Mouse (Mus musculus) liver, embryonic 11.5 days (tissue): ENCODE measurements around the gene Icmt. TPM values are rescaled to one million over a fixed set of nuclear protein-coding genes. Genes with fewer than 3 reads are reported as not detected.

Experiments used
- ATAC-seq: fragments of 200-750 bp; cut with Nextera tagmentation; replicated peaks from 2 replicates; pipeline ENCODE4 v1.8.0; 2017; ENCODE audit warnings: moderate number of reproducible peaks, mild to moderate bottlenecking, moderate TSS enrichment, moderate library complexity; ENCODE audit not compliant: low FRiP score
- DNase-seq: peaks from one replicate; pipeline ENCODE4 v3.0.0-alpha.2; 2017; ENCODE audit warnings: low spot score
- H3K27ac ChIP-seq: fragments of 300-500 bp; sonication (generic); 2 replicates; pipeline ENCODE4 v1.5.1; 2014; ENCODE audit warnings: mild to moderate bottlenecking, low read depth, low read length, control low read depth
- H3K27me3 ChIP-seq: fragments of 300-500 bp; sonication (generic); replicated peaks from 2 replicates; pipeline ENCODE4 v1.6.1; 2014; ENCODE audit warnings: low read length, mixed read lengths; ENCODE audit not compliant: control insufficient read depth, insufficient read depth
- H3K36me3 ChIP-seq: fragments of 300-500 bp; sonication (generic); 2 replicates; pipeline ENCODE4 v1.6.1; 2014; ENCODE audit warnings: mild to moderate bottlenecking, low read length, moderate library complexity, mixed read lengths; ENCODE audit not compliant: control insufficient read depth, insufficient read depth
- H3K4me1 ChIP-seq: fragments of 300-500 bp; sonication (generic); replicated peaks from 2 replicates; pipeline ENCODE4 v1.6.1; 2014; ENCODE audit warnings: low read length, mixed read lengths; ENCODE audit not compliant: control insufficient read depth, insufficient read depth
- H3K4me2 ChIP-seq: fragments of 300-500 bp; sonication (generic); 2 replicates; pipeline ENCODE4 v1.6.1; 2014; ENCODE audit warnings: mild to moderate bottlenecking, control low read depth, moderate library complexity
- H3K4me3 ChIP-seq: fragments of 300-500 bp; sonication (generic); 2 replicates; pipeline ENCODE4 v1.5.1; 2014; ENCODE audit warnings: low read depth, low read length, control low read depth
- H3K9ac ChIP-seq: fragments of 300-500 bp; sonication (generic); 2 replicates; pipeline ENCODE4 v1.6.1; 2014; ENCODE audit warnings: low read depth, low read length, control low read depth
- H3K9me3 ChIP-seq: fragments of 300-500 bp; sonication (generic); 2 replicates; pipeline ENCODE4 v1.6.1; 2016; ENCODE audit warnings: low read length, inconsistent platforms, mixed read lengths; ENCODE audit not compliant: control insufficient read depth
- WGBS: fragments of 180-500 bp; shearing (Covaris S2); extraction: QIAGEN DNeasy Blood & Tissue Kit; methylation state at CpG from one replicate; pipeline ENCODE4 v1.1.7; 2014; 5-methylcytosine and 5-hydroxymethylcytosine counted together
- polyA plus RNA-seq: library from polyadenylated mRNA; unstranded; fragments of >200 nt; fragmentation: Nextera tagmentation; extraction: Ambion mirVana; gene quantifications from 2 replicates; pipeline ENCODE4 v1.2.1, GENCODE M21; 2014

Icmt gene
- polyA plus RNA-seq, 1 experiment from 2014 or later: 20.6 TPM

DNA sequence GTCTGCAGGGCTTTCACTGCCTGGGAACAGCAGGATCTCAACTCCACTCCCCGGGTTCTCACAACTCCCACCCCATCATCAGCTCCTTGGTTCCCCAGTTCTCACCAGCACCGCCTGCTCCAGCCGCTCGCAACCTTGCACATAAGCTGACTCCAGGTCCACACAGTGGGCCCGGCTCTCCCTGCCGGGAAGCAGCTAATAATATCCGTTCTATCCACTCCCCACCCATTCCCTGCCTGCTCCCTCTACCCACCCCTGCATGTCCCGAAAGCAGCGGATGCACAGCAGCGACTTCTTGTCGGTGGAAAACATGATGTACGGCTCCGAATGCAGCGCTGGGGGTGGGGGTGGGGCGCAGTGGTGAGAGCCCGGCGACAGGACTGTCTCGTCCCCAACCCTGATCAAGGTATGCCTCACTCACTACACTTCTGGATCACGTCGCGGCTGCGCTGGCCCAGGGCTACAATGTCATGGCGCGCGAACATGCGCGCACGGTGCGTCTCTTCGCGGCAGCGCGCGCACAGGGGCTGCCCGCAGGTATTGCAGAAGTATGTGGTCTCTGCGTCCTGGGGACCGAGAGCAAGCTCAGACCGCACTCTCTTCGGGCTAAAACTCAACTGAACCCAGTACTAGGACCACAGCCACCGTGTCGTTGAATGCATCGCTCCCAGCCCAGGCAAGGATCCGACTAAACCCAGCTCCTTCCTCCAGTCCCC is 18.6 kb downstream of the Icmt start:
- Histone ChIP-seq H3K36me3 (no peaks in the 10 kb centered on the region), H3K4me1 (peaks cover 30% of the 10 kb centered on the region), H3K4me2 (peak overlapping the region; percentile 49), H3K9ac (no peak overlapping the region), H3K9me3 (no peaks in the 10 kb centered on the region), H3K4me3 (peak overlapping the region; percentile 16; the same call in 1 of the 2 replicates), H3K27ac (no peak overlapping the region), H3K27me3 (peaks cover 76% of the 10 kb centered on the region)
- no peak for DNase-seq
- no peak for ATAC-seq
- 2% methylated on average over 43 of the region's 43 CpGs for WGBS

DNA sequence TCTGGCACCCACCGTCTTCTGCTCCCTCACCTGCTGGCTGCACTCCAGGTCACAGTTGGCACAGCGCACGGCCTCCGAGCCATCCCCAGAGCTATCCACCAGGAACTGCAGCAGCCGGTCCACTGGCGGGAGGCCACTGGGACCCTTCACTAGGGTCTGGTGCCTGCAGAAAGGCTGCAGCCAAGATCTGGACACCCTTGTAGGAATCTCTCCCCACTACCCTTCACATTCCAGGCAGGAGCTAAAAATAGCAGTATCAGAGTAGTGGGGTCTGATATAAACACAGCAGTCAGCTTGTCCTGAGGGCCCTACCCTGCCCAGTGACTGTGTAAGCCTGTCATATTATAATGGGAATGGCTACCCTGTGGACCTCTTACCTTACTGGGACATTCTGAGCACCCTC is 20.6 kb downstream of the Icmt start:
- no peak overlapping the region for H3K9ac ChIP-seq
- H3K4me2 ChIP-seq: no peak overlapping the region
- no peak overlapping the region for H3K4me3 ChIP-seq
- no peaks in the 10 kb centered on the region for H3K36me3 ChIP-seq
- no peak for ATAC-seq
- H3K27ac ChIP-seq: no peak overlapping the region
- peaks cover 56% of the 10 kb centered on the region for H3K27me3 ChIP-seq
- no peak for DNase-seq
- WGBS: 83% methylated on average over 6 of the region's 6 CpGs
- no peaks in the 10 kb centered on the region for H3K9me3 ChIP-seq
- H3K4me1 ChIP-seq: peaks cover 22% of the 10 kb centered on the region

DNA sequence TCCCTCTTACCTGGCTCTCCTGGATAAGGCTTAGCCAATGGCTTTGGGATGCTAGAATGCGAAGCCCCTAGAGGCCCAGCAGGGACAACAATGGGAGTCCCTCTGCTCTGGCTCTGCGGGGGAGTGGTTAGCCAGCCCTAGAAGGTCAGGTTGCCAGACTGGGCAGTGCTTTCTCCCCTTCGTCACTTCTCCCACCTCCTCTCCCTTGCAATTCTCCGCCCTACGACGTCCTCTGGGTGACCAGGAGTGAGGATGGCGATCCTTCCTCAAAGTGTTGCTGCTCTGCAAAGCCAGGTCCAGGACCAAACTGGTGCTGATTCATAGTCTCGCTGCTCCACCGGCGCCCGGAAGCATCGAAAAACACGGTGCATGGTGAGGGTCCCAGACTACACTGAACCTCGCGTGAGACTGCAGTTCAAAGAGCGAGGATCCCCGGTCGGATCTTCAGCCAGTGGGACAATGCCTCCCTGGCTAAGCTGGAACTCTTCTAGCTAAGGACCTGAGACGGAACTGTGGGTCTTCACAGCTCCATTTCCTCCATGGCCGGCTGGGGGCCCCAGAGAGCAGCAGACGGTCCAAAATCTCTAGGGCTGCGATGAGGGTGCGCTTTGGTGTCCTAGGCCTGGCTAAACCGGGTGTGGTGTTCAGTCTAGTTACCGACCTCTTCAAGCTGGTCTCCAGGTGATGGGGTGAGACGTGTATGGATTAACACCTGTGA is 21.6 kb downstream of the Icmt start, which contains the start of gene Rnf207:
Gene Rnf207 (minus strand): TSS at position 477 of the 718 bp plus-strand sequence.
- Histone ChIP-seq H3K27me3 (peaks cover 46% of the 10 kb centered on the region), H3K9ac (0 out of 2 replicates have a peak within 1 kb of the TSS, but pooled peaks have one; percentile 15), H3K9me3 (no peaks in the 10 kb centered on the region), H3K36me3 (no peaks in the 10 kb centered on the region), H3K4me2 (peak within 1 kb of the TSS; percentile 57), H3K4me1 (peaks cover 12% of the 10 kb centered on the region), H3K4me3 (peak within 1 kb of the TSS; percentile 30), H3K27ac (no peak within 1 kb of the TSS)
- DNase-seq: no peak
- WGBS: 4% methylated on average over 26 of the region's 26 CpGs
- peak; percentile 57; the same call in 1 of the 2 replicates for ATAC-seq

DNA sequence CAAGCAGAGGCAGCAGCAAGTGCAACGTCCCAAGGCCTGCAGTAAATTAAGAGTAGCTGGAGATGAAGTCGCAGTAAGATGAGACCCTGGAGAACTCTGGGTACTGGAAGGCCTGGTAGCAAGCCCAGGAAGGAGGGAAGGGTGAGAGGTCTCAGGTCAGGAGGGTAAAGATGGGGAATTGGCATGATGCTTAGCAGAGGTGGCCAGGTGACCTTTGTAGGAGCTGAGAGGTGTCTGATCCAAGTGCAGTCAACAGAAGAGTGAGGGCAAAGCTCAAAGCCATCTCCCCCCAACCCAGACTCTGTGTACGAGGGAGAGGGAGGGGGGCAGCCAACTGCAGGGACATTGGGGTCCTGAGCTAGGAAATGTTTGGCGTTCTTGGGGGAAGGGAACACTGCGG is 24.4 kb downstream of the Icmt start:
- no peak overlapping the region for H3K4me2 ChIP-seq
- H3K9ac ChIP-seq: no peak overlapping the region
- ATAC-seq (no peak), DNase-seq (no peak)
- no peaks in the 10 kb centered on the region for H3K36me3 ChIP-seq
- H3K27me3 ChIP-seq: peaks cover 18% of the 10 kb centered on the region
- WGBS: 58% methylated on average over 5 of the region's 5 CpGs
- H3K4me1 ChIP-seq: peaks cover 6% of the 10 kb centered on the region; the same call in 1 of the 2 replicates
- H3K4me3 ChIP-seq: no peak overlapping the region
- no peak overlapping the region for H3K27ac ChIP-seq
- H3K9me3 ChIP-seq: no peaks in the 10 kb centered on the region

DNA sequence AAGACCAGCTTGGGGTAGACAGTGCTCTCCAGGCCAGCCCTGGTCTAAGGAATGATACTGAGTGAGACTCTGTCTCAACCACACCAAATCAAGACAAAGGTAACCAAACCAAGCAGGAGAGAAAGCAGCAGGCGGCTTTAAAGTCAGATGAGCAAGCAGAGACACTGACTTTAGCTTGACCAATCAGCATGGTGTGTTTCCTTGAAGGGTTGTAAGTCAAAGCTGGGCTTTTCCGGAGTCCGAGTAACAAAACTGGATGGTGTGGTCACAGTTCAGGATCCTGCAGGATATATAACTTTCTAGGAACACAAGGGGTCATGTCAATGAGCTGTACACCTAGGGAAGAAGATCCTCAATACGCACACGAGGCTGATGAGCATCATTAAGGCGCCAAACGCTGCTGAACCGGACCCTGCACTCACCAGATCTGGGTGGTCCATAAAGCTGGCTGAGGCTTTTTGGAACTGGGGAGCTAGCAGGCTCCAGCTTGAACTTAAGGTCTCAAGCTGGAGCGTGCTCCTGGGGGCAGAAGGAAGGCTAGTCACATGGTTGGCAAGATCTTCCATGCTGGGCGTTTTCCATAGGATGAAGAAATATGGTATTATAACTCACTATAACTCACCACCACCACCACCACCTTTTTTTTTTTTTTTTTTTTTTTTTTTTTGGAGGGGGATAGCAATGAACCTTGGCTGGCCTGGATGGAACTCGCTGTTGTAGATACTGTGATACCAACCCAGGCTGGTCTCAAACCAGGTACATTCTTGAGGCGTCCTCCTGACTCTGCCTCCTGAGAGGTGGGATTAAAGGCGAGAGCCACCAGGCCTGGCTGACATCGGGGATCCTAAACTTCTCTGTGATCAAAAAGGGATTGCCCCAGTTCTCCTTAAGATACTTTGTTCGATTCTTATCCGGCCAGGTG is 27.9 kb downstream of the Icmt start:
- no peaks in the 10 kb centered on the region for H3K27me3 ChIP-seq
- peaks cover 17% of the 10 kb centered on the region for H3K4me1 ChIP-seq
- H3K4me3 ChIP-seq: peak overlapping the region; percentile 97
- no peaks in the 10 kb centered on the region for H3K9me3 ChIP-seq
- 45% methylated on average over 16 of the region's 16 CpGs for WGBS
- ATAC-seq: peak; percentile 53
- peak overlapping the region; percentile 95 for H3K4me2 ChIP-seq
- H3K36me3 ChIP-seq: peaks cover 19% of the 10 kb centered on the region
- peak overlapping the region; percentile 99 for H3K9ac ChIP-seq
- no peak overlapping the region for H3K27ac ChIP-seq
- DNase-seq: no peak

DNA sequence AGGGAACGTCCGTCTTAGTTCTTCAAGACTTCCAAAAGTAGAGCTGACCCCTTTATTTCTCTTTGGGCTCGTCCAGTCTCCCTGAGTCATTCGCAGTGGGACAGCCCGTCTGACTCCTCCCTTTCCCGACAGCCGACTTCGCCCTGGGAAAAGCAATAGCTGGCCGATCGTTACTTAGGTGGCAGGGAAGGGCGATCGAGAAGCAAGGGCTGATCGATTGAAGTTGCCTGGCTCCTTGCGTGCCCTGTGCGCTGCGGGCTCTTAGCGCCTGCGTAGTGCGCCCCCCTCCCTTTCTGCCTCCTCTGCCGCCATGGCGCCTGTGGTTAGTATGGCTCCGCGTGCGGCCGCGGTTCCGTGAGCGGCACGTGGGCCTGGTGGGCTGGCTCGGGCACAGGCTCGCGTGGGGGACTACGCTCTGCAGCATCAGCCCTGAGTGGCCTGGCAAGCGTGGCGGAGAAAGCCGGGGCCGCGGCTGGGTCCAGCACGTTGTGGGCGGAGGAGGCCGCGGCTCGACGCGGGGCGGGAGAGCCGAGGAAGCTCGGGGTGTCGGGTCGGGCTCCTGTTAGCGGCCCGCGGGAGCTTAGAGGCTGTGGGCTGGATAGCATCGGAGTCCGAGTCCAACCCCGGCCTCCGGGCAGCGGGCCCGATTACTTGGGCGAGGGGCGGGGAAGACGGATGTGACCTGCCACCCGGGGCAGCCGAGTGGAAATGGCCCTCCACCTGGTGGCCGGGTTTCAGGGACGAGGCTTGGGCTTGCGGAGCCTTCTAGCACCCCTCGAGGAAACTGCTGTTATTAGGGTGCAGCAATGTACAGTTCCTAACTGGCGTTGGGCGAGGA is 28.8 kb downstream of the Icmt start, which contains the start of gene Rpl22:
Gene Rpl22 (plus strand): TSS at position 169 of the 838 bp plus-strand sequence.
- Histone ChIP-seq H3K27me3 (no peaks in the 10 kb centered on the region), H3K9me3 (no peaks in the 10 kb centered on the region), H3K4me3 (peak within 1 kb of the TSS; percentile 97), H3K4me2 (peak within 1 kb of the TSS; percentile 95), H3K9ac (peak within 1 kb of the TSS; percentile 99), H3K36me3 (peaks cover 27% of the 10 kb centered on the region), H3K4me1 (peaks cover 20% of the 10 kb centered on the region), H3K27ac (peak within 1 kb of the TSS; percentile 84)
- ATAC-seq (peak; percentile 97), DNase-seq (peak; percentile 84)
- under 1% methylated on average over 70 of the region's 70 CpGs for WGBS

DNA sequence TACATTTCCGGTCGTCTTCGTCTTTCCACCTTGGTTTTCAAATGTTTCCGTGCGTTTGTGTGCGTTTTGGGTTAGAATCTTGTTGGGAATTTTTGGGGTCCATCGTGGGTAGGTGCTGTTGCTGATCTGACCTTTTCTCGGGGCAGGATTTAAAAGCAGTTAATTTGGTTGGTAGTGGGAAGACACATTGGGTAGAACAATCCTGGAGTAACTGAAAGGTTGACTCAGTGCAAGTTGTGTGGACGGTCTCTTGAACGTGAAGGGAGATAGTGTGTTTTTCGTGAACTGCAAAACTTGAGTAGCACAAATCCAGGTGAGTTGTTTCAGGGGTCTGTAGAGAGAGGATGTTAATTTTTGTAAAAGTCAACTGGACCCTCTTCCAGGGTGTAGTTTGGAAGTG is 29.5 kb downstream of the Icmt start:
- Histone ChIP-seq H3K4me2 (peak overlapping the region; percentile 95), H3K4me3 (peak overlapping the region; percentile 97), H3K4me1 (peaks cover 20% of the 10 kb centered on the region), H3K36me3 (peaks cover 35% of the 10 kb centered on the region), H3K27ac (peak overlapping the region; percentile 84; the same call in 1 of the 2 replicates), H3K9ac (peak overlapping the region; percentile 99), H3K27me3 (no peaks in the 10 kb centered on the region), H3K9me3 (no peaks in the 10 kb centered on the region)
- no peak for DNase-seq
- under 1% methylated on average over 11 of the region's 11 CpGs for WGBS
- ATAC-seq: no peak
